Mouse (Mus musculus) MEL (cell line): ENCODE data around the gene Atxn7l3. TPM values are rescaled to one million over a fixed set of nuclear protein-coding genes. Genes with fewer than 3 reads are reported as not detected.
A peak's percentile ranks its signal among the peaks of the same experiment; 100 is the strongest.

Source experiments
- DNase-seq: peaks from one replicate; pipeline ENCODE4 v3.0.0; 2011; ENCODE audit warnings: low read depth, low spot score
- H3K27ac ChIP-seq: 2 replicates; pipeline ENCODE4 v1.5.1; 2012; ENCODE audit warnings: low read depth, mild to moderate bottlenecking, control low read depth, low read length, moderate library complexity; ENCODE audit not compliant: control insufficient read depth
- H3K27me3 ChIP-seq, 2 experiments: fragments of 150-350 bp in 1 of 2; sonication (generic) in 1 of 2; 2 replicates each; pipeline ENCODE4 v1.6.1; 2012; ENCODE audit warnings: low read length in 2 of 2, mild to moderate bottlenecking in 2 of 2, improper control_type of control experiment in 1 of 2, moderate library complexity in 1 of 2; ENCODE audit not compliant: insufficient read depth in 2 of 2, control insufficient read depth in 1 of 2
- H3K36me3 ChIP-seq, 2 experiments: 2 replicates each; pipeline ENCODE4 v1.6.1; 2012 to 2014; ENCODE audit warnings: low read length in 2 of 2, improper control_type of control experiment in 1 of 2, inconsistent platforms in 1 of 2, mild to moderate bottlenecking in 1 of 2; ENCODE audit not compliant: insufficient read depth in 2 of 2, control insufficient read depth in 1 of 2
- H3K4me1 ChIP-seq, 2 experiments: fragments of 150-350 bp in 1 of 2; sonication (generic) in 1 of 2; 2 replicates each; pipeline ENCODE4 v1.6.1; 2012; ENCODE audit warnings: low read length in 2 of 2, improper control_type of control experiment in 1 of 2, mild to moderate bottlenecking in 1 of 2; ENCODE audit not compliant: insufficient read depth in 2 of 2, control insufficient read depth in 1 of 2
- H3K4me3 ChIP-seq, 2 experiments: fragments of 150-350 bp in 1 of 2; sonication (generic) in 1 of 2; 2 replicates each; pipeline ENCODE4 v1.5.1; 2012; ENCODE audit warnings: low read depth in 2 of 2, low read length in 2 of 2, mild to moderate bottlenecking in 2 of 2, moderate library complexity in 2 of 2, control low read depth in 1 of 2, improper control_type of control experiment in 1 of 2; ENCODE audit not compliant: control insufficient read depth in 1 of 2, insufficient read depth in 1 of 2
- H3K79me2 ChIP-seq: 2 replicates; pipeline ENCODE4 v1.6.1; 2012; ENCODE audit warnings: mild to moderate bottlenecking, low read length, moderate library complexity; ENCODE audit not compliant: control insufficient read depth, poor library complexity, insufficient read depth
- H3K9ac ChIP-seq: 2 replicates; pipeline ENCODE4 v1.6.1; 2012; ENCODE audit warnings: low read depth, mild to moderate bottlenecking, control low read depth, low read length, moderate library complexity; ENCODE audit not compliant: control insufficient read depth, poor library complexity, severe bottlenecking
- H3K9me3 ChIP-seq: fragments of 150-350 bp; sonication (generic); replicated peaks from 2 replicates; pipeline ENCODE4 v1.6.1; 2012; ENCODE audit warnings: mild to moderate bottlenecking, low read length, improper control_type of control experiment, moderate library complexity; ENCODE audit not compliant: insufficient read depth
- BHLHE40 ChIP-seq: IDR thresholded peaks from 2 replicates; pipeline ENCODE4 v1.6.1; 2012; ENCODE audit warnings: low read depth, mild to moderate bottlenecking, inconsistent platforms, low read length, improper control_type of control experiment, borderline replicate concordance
- CHD1 ChIP-seq: IDR thresholded peaks from 2 replicates; pipeline ENCODE4 v1.6.1; 2012; ENCODE audit warnings: low read depth, mild to moderate bottlenecking, inconsistent platforms, low read length, improper control_type of control experiment
- CHD2 ChIP-seq: IDR thresholded peaks from 2 replicates; pipeline ENCODE4 v1.6.1; 2011; ENCODE audit warnings: low read length, improper control_type of control experiment
- CTCF ChIP-seq, 3 experiments: IDR thresholded peaks in 2 of 3; conservative IDR thresholded peaks in 1 of 3; 2 replicates each; pipeline ENCODE4 v1.5.1; 2011 to 2012; ENCODE audit warnings: low read length in 3 of 3, low read depth in 2 of 3, mild to moderate bottlenecking in 2 of 3, improper control_type of control experiment in 1 of 3, inconsistent platforms in 1 of 3, mixed read lengths in 1 of 3, moderate library complexity in 1 of 3; ENCODE audit not compliant: control insufficient read depth in 1 of 3, insufficient read depth in 1 of 3, poor library complexity in 1 of 3, severe bottlenecking in 1 of 3
- E2F4 ChIP-seq: IDR thresholded peaks from 2 replicates; pipeline ENCODE4 v1.6.1; 2011; ENCODE audit warnings: low read depth, low read length, improper control_type of control experiment, borderline replicate concordance
- ELF1 ChIP-seq: IDR thresholded peaks from 2 replicates; pipeline ENCODE4 v1.6.1; 2014; ENCODE audit warnings: low read depth, mild to moderate bottlenecking, inconsistent platforms, low read length, improper control_type of control experiment, moderate library complexity
- EP300 ChIP-seq, 2 experiments: IDR thresholded peaks; 2 replicates each; pipeline ENCODE4 v1.6.1; 2011; ENCODE audit warnings: improper control_type of control experiment in 2 of 2, low read length in 2 of 2, low read depth in 1 of 2, mild to moderate bottlenecking in 1 of 2
- ETS1 ChIP-seq: IDR thresholded peaks from 2 replicates; pipeline ENCODE4 v1.6.1; 2012; ENCODE audit warnings: low read depth, mild to moderate bottlenecking, inconsistent platforms, low read length, improper control_type of control experiment, moderate library complexity
- GABPA ChIP-seq: IDR thresholded peaks from 2 replicates; pipeline ENCODE4 v1.6.1; 2012; ENCODE audit warnings: low read depth, mild to moderate bottlenecking, inconsistent platforms, low read length, improper control_type of control experiment, moderate library complexity
- KAT2A ChIP-seq: conservative IDR thresholded peaks from 2 replicates; pipeline ENCODE4 v1.6.1; 2012; ENCODE audit warnings: low read depth, low read length, improper control_type of control experiment, inconsistent platforms
- MAFK ChIP-seq: IDR thresholded peaks from 2 replicates; pipeline ENCODE4 v1.6.1; 2011; ENCODE audit warnings: low read depth, mild to moderate bottlenecking, low read length, improper control_type of control experiment, borderline replicate concordance
- MAZ ChIP-seq: IDR thresholded peaks from 2 replicates; pipeline ENCODE4 v1.6.1; 2012; ENCODE audit warnings: low read depth, mild to moderate bottlenecking, inconsistent platforms, low read length, improper control_type of control experiment
- MEF2A ChIP-seq: IDR thresholded peaks from 2 replicates; pipeline ENCODE4 v1.6.1; 2014; ENCODE audit warnings: low read depth, mild to moderate bottlenecking, inconsistent platforms, low read length, improper control_type of control experiment; ENCODE audit not compliant: poor library complexity, insufficient replicate concordance, severe bottlenecking; ENCODE audit errors: extremely low read depth
- MXI1 ChIP-seq: IDR thresholded peaks from 2 replicates; pipeline ENCODE4 v1.6.1; 2011; ENCODE audit warnings: mild to moderate bottlenecking, low read depth, low read length, improper control_type of control experiment
- MYC ChIP-seq: IDR thresholded peaks from 2 replicates; pipeline ENCODE4 v1.6.1; 2011; ENCODE audit warnings: low read depth, mild to moderate bottlenecking, low read length, improper control_type of control experiment, moderate library complexity
- NELFE ChIP-seq: IDR thresholded peaks from 2 replicates; pipeline ENCODE4 v1.6.1; 2011; ENCODE audit warnings: low read depth, low read length, improper control_type of control experiment
- POLR2A ChIP-seq, 2 experiments: IDR thresholded peaks; 2 replicates each; pipeline ENCODE4 v1.6.1; 2011 to 2012; ENCODE audit warnings: low read length in 2 of 2, mild to moderate bottlenecking in 2 of 2, control low read depth in 1 of 2, improper control_type of control experiment in 1 of 2, low read depth in 1 of 2, moderate library complexity in 1 of 2; ENCODE audit not compliant: control insufficient read depth in 1 of 2, insufficient read depth in 1 of 2, poor library complexity in 1 of 2
- POLR2AphosphoS2 ChIP-seq: IDR thresholded peaks from 2 replicates; pipeline ENCODE4 v1.6.1; 2011; ENCODE audit warnings: low read length, improper control_type of control experiment
- RAD21 ChIP-seq: IDR thresholded peaks from 2 replicates; pipeline ENCODE4 v1.6.1; 2011; ENCODE audit warnings: mild to moderate bottlenecking, low read depth, low read length, improper control_type of control experiment
- RCOR1 ChIP-seq: IDR thresholded peaks from 2 replicates; pipeline ENCODE4 v1.6.1; 2012; ENCODE audit warnings: low read depth, mild to moderate bottlenecking, inconsistent platforms, low read length, improper control_type of control experiment
- SMC3 ChIP-seq: IDR thresholded peaks from 2 replicates; pipeline ENCODE4 v1.6.1; 2011; ENCODE audit warnings: low read depth, low read length, improper control_type of control experiment
- TAL1 ChIP-seq: IDR thresholded peaks from 2 replicates; pipeline ENCODE4 v1.6.1; 2012; ENCODE audit warnings: mild to moderate bottlenecking, inconsistent platforms, low read length, moderate library complexity, mixed read lengths
- UBTF ChIP-seq: IDR thresholded peaks from 2 replicates; pipeline ENCODE4 v1.6.1; 2012; ENCODE audit warnings: low read depth, mild to moderate bottlenecking, inconsistent platforms, low read length, improper control_type of control experiment, moderate library complexity, borderline replicate concordance; ENCODE audit not compliant: insufficient read depth
- USF1 ChIP-seq: IDR thresholded peaks from 2 replicates; pipeline ENCODE4 v1.6.1; 2014; ENCODE audit warnings: low read depth, mild to moderate bottlenecking, inconsistent platforms, low read length, improper control_type of control experiment, moderate library complexity
- ZC3H11A ChIP-seq: IDR thresholded peaks from 2 replicates; pipeline ENCODE4 v1.6.1; 2012; ENCODE audit warnings: low read depth, mild to moderate bottlenecking, inconsistent platforms, low read length, improper control_type of control experiment
- ZKSCAN1 ChIP-seq: IDR thresholded peaks from 2 replicates; pipeline ENCODE4 v1.6.1; 2012; ENCODE audit warnings: low read depth, mild to moderate bottlenecking, inconsistent platforms, low read length, improper control_type of control experiment, moderate library complexity
- polyA plus RNA-seq, 2 experiments: library from polyadenylated mRNA; stranded (reverse) in 1 of 2; unstranded in 1 of 2; fragments of >175 nt in 1 of 2; fragments of >200 nt in 1 of 2; gene quantifications; 2 replicates each; pipeline versions ENCODE4 v1.2.1 to v1.2.4; 2012; ENCODE audit warnings: low replicate concordance in 2 of 2, low read depth in 1 of 2; ENCODE audit not compliant: insufficient read length in 2 of 2, insufficient read depth in 1 of 2, missing spikeins in 1 of 2
- total RNA-seq: library from RNA; depleted of rRNA; stranded (reverse); fragments of 300-350 nt; gene quantifications from 2 replicates; pipeline ENCODE4 v1.2.3, GENCODE M21; 2012

Gene Atxn7l3
- total and polyA plus RNA-seq, 3 experiments: 39.4 to 53.0 (median 46.7) TPM

DNA sequence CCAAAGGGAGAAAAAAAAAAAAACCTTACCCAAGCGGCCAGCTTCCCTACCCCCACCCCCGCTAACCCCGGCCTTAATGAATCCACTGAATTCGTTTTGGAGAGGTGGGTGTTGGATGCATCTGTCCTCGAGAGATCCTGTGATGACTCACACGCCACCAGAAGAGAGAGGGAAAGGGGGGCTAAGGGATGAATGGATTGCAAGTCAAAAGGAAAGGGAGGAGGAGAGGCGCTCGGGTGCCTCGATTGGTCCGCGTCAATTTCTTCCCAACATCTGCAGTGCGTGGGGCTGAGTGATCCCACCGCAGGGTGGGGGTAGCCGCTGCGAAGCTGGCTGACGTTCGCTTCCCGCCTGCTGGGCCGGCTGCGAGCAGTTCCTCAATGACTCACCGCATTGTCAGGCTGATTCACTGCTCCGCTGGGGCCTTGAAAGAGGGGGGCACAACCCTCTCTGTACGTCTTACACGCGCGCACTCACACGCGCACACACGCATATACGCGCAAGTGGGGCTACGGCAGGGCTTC, 51.4 kb downstream of the Atxn7l3 start (continued):
- TF ChIP-seq KAT2A (no peak), CHD2 (no peak), BHLHE40 (no peak)

DNA sequence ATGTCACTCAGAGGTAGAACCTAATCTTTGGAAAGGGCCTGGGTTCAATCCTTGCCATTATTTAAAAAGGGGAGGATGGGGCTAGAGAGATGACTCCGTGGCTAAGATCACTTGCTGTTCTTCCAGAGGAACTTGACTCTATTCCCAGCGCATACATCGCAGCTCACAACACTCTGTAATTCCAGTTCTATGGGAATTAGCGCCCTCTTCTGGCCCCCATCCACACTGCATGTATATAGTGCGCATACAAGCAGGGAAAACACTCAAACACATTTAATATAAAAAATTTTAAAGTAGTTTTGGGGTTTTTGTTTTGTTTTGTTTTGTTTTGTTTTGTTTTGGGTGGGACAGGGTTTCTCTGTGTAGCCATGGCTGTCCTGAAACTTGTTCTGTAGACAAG, 54.6 kb downstream of the Atxn7l3 start:
- TF ChIP-seq POLR2AphosphoS2 (no peak), UBTF (no peak), MXI1 (no peak), CHD1 (no peak), ZKSCAN1 (no peak), MEF2A (no peak), POLR2A (IDR thresholded peaks at IDR 0.05; ENCODE audit: control insufficient read depth in 1 of 2, insufficient read depth in 1 of 2, low read depth in 1 of 2, low read length in 2 of 2, poor library complexity in 1 of 2) (no peak), CHD2 (no peak), CTCF (IDR thresholded peaks at IDR 0.05 in 2 of 3, conservative IDR thresholded peaks at IDR 0.05 in 1 of 3; ENCODE audit: control insufficient read depth in 1 of 3, insufficient read depth in 1 of 3, low read depth in 2 of 3, low read length in 3 of 3, poor library complexity in 1 of 3, severe bottlenecking in 1 of 3) (peak; percentile 52 to 64 (median 57)), RCOR1 (no peak), ZC3H11A (peak; percentile 34), MYC (no peak), SMC3 (peak; percentile 45), GABPA (no peak), BHLHE40 (no peak), ETS1 (no peak), RAD21 (peak; percentile 45)
- TF ChIP-seq, all 39 proteins: peak for 4

DNA sequence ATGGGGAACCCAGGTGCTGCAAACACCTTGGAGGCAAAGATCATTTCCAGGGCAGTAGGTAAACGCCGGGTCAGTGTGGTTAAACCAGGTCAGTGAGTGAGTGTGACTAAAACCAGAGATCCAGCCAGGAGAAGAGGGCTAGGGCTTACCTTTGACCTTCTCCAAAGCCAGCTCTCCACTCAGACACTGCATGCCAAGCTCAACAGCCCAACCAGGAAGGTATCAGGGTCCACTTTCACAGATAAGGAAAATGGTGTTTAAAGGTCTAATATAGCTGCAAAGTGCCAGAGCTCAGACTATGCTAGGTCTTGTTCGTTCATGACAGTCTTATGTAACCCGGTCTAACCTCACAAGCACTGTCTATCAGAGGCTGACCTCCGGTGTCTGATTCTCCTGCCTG, 55.2 kb downstream of the Atxn7l3 start:
- Histone ChIP-seq H3K9me3 (no peaks in the 10 kb centered on the region), H3K9ac (no peak overlapping the region), H3K27ac (no peak overlapping the region), H3K27me3 (no peaks in the 10 kb centered on the region), H3K4me1 (peaks cover 0 to 18% of the 10 kb centered on the region in 2 experiments), H3K4me3 (no peak overlapping the region), H3K79me2 (no peaks in the 10 kb centered on the region), H3K36me3 (peaks cover 0 to 13% of the 10 kb centered on the region in 2 experiments; a peak in 2 of 4 replicates)
- DNase-seq: no peak
- TF ChIP-seq CHD1: no peak
- no peak for TF ChIP-seq RCOR1
- no peak for TF ChIP-seq MAZ
- no peak for TF ChIP-seq MXI1
- no peak for TF ChIP-seq ETS1
- TF ChIP-seq E2F4: no peak
- TF ChIP-seq MAFK: no peak
- no peak for TF ChIP-seq NELFE
- TF ChIP-seq TAL1: no peak
- TF ChIP-seq USF1: no peak
- no peak for TF ChIP-seq EP300 (IDR thresholded peaks at IDR 0.05; ENCODE audit: low read depth in 1 of 2, low read length in 2 of 2)
- TF ChIP-seq RAD21: no peak
- TF ChIP-seq BHLHE40: no peak
- no peak for TF ChIP-seq ELF1

More for the DNA sequence above, 54.6 kb downstream of the Atxn7l3 start:
- Histone ChIP-seq H3K4me1 (peaks cover 0 to 14% of the 10 kb centered on the region in 2 experiments), H3K4me3 (no peak overlapping the region), H3K9me3 (no peaks in the 10 kb centered on the region), H3K36me3 (peaks cover 0 to 11% of the 10 kb centered on the region in 2 experiments; a peak in 2 of 4 replicates), H3K27me3 (no peaks in the 10 kb centered on the region), H3K27ac (no peak overlapping the region), H3K79me2 (no peaks in the 10 kb centered on the region), H3K9ac (no peak overlapping the region)
- DNase-seq: peak; percentile 60
